Mouse (Mus musculus): Measurements from ENCODE around the gene Sun1.

DNA sequence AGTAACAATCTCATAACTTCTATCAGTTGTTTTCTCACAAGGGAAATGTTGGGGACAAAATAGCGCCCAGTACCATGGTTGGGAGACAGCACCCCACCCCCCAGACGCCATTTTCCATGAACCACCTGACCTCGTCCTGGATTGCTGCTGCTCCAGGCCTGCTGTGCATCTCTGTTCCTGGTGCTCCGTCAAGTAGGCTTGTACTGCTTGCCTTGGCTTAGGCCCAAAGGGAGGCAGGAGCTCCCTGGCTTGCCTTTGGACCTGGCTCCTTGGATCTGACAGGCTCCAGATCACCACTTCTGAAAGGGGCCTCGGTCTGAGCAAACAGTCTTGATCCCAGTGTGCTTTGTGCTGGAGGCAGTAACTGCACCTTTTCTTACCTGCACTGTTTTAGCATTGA lies 59.4 kb downstream of the Sun1 start:
- TF ChIP-seq CTCF (IDR thresholded peaks at IDR 0.05; ENCODE audit: low read depth, low read length) (no peak), POLR2A (IDR thresholded peaks at IDR 0.05; ENCODE audit: insufficient read depth, low read length) (no peak)

Data from ES-Bruce4 (cell line).